Mouse (Mus musculus) G1E (cell line): Measurements from ENCODE around the gene Prdm16. TPM values are rescaled to one million over a fixed set of nuclear protein-coding genes. Genes with fewer than 3 reads are reported as not detected.

Experiments used
- ATAC-seq: 2 replicates; pipeline ENCODE4 v1.8.0; 2016; ENCODE audit warnings: mild to moderate bottlenecking; ENCODE audit not compliant: insufficient number of reproducible peaks, poor library complexity, low FRiP score, severe bottlenecking; ENCODE audit errors: extremely low read depth
- DNase-seq: peaks from one replicate; pipeline ENCODE4 v3.0.0; 2012; ENCODE audit warnings: low spot score
- H3K27me3 ChIP-seq: 2 replicates; pipeline ENCODE4 v1.6.1; 2012; ENCODE audit warnings: mild to moderate bottlenecking, low read length, inconsistent platforms; ENCODE audit not compliant: insufficient read depth
- H3K36me3 ChIP-seq: replicated peaks from 2 replicates; pipeline ENCODE3; 2012; ENCODE audit warnings: mild to moderate bottlenecking, inconsistent platforms
- H3K4me1 ChIP-seq: 2 replicates; pipeline ENCODE4 v1.6.1; 2012; ENCODE audit warnings: low read depth, low read length, inconsistent platforms, mixed read lengths; ENCODE audit not compliant: insufficient read depth
- H3K4me3 ChIP-seq: 2 replicates; pipeline ENCODE4 v1.5.1; 2012; ENCODE audit warnings: low read depth, mild to moderate bottlenecking, inconsistent platforms, low read length, moderate library complexity, mixed read lengths
- H3K9me3 ChIP-seq: replicated peaks from 2 replicates; pipeline ENCODE4 v1.6.1; 2012; ENCODE audit warnings: inconsistent platforms
- CTCF ChIP-seq: IDR thresholded peaks from 2 replicates; pipeline ENCODE4 v1.5.1; 2012; ENCODE audit warnings: low read depth, low read length, inconsistent platforms, mixed read lengths
- GATA1 ChIP-seq: IDR thresholded peaks from 2 replicates; pipeline ENCODE4 v1.6.1; 2012; ENCODE audit warnings: borderline replicate concordance, low read length, inconsistent platforms, mixed read lengths
- GATA2 ChIP-seq: IDR thresholded peaks from 2 replicates; pipeline ENCODE4 v1.6.1; 2012; ENCODE audit warnings: low read depth, low read length, inconsistent platforms, borderline replicate concordance
- POLR2AphosphoS5 ChIP-seq: IDR thresholded peaks from 2 replicates; pipeline ENCODE4 v1.6.1; 2012; ENCODE audit warnings: low read depth, low read length, inconsistent platforms; ENCODE audit not compliant: insufficient replicate concordance
- TAL1 ChIP-seq: conservative IDR thresholded peaks from 2 replicates; pipeline ENCODE4 v1.6.1; 2012; ENCODE audit warnings: low read depth, low read length, inconsistent platforms, mixed read lengths
- polyA plus RNA-seq: library from polyadenylated mRNA; stranded (reverse); fragments of >175 nt; gene quantifications from 2 replicates; pipeline ENCODE4 v1.2.3, GENCODE M21; 2012
- total RNA-seq, 2 experiments: library from RNA; stranded (forward) in 1 of 2; stranded (reverse) in 1 of 2; fragments of 200-1000 nt in 1 of 2; fragments of >200 nt in 1 of 2; fragmentation: Nextera tagmentation in 1 of 2; gene quantifications; 2 replicates each; pipeline ENCODE4 v1.2.3; 2014 to 2017

Prdm16 gene
- total and polyA plus RNA-seq, 3 experiments = under 0.01 TPM; not detected in 2

- Histone ChIP-seq H3K36me3 (no peaks in the 10 kb centered on the region), H3K27me3 (no peaks in the 10 kb centered on the region), H3K9me3 (peaks cover 92% of the 10 kb centered on the region), H3K4me1 (no peaks in the 10 kb centered on the region), H3K4me3 (no peak overlapping the region)
- no peak for ATAC-seq
- TF ChIP-seq GATA1 (no peak), POLR2AphosphoS5 (no peak), GATA2 (no peak), TAL1 (no peak), CTCF (no peak)
- no peak for DNase-seq
These were observed 32.2 kb downstream of the Prdm16 start for GRCm38 (mm10) chr4:154604442-154604830.

- DNase-seq = no peak
These were observed 32.8 kb downstream of the Prdm16 start for GRCm38 (mm10) chr4:154603663-154604441.

GRCm38 (mm10) chr4:154602409-154602808, 34.3 kb downstream of the Prdm16 start:
- Histone ChIP-seq H3K36me3 (no peaks in the 10 kb centered on the region), H3K27me3 (no peaks in the 10 kb centered on the region), H3K4me3 (no peak overlapping the region), H3K9me3 (peaks cover 94% of the 10 kb centered on the region), H3K4me1 (no peaks in the 10 kb centered on the region)
- ATAC-seq (no peak), DNase-seq (no peak)
- TF ChIP-seq GATA1 = no peak
- no peak for TF ChIP-seq GATA2
- TF ChIP-seq TAL1 = no peak
- no peak for TF ChIP-seq POLR2AphosphoS5
- TF ChIP-seq CTCF = no peak

More at GRCm38 (mm10) chr4:154603663-154604441, 32.8 kb downstream of the Prdm16 start:
- TF ChIP-seq CTCF (no peak), GATA2 (no peak), POLR2AphosphoS5 (no peak)
- Histone ChIP-seq H3K27me3 (no peaks in the 10 kb centered on the region), H3K4me1 (no peaks in the 10 kb centered on the region), H3K36me3 (no peaks in the 10 kb centered on the region), H3K4me3 (no peak overlapping the region), H3K9me3 (peaks cover 92% of the 10 kb centered on the region)
- no peak for ATAC-seq

DNA sequence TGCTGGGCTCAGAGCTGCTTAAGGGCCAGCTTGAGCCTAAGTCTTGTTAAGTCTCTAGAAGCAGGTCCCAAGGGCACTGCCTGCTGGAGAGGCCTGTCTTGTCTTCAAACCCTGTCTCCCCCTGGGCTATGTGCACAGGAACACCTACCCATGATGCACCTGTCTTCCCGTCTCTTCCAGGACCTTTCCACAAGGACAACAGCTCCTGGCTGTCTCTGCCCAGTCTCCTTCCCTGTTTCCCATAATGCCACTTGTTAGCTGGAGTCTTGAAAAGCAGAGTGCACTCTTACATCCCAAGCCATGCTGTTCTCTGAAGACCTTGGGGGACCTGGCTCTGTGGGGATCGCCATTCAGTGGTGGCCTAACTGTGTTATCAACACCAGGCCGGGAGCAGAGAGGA, 35.7 kb downstream of the Prdm16 start:
- Histone ChIP-seq H3K4me1 (no peaks in the 10 kb centered on the region), H3K4me3 (no peak overlapping the region), H3K27me3 (no peaks in the 10 kb centered on the region), H3K9me3 (peaks cover 95% of the 10 kb centered on the region), H3K36me3 (no peaks in the 10 kb centered on the region)
- no peak for DNase-seq
- no peak for ATAC-seq
- no peak for TF ChIP-seq GATA1
- no peak for TF ChIP-seq CTCF
- TF ChIP-seq GATA2 = no peak
- TF ChIP-seq POLR2AphosphoS5 = no peak
- no peak for TF ChIP-seq TAL1

DNA sequence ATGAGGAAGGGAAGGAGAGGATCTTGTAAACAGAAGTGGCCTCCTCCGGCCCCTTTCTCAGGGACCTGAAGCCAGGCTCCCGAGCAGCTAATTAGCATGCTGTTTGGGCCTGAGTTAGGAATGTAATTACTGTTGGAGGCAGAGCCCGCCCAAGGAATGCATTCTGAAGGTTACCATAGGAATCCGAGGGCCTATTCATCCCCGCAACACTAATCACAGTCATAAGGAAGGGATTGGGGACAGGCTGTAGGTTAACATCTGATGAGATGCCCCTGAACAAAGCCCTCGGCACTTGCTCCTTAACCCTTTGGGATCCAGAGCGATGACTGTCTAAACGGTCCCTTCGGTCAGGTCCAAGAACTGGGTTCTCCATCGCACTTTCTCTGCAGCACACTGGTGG, 36.7 kb downstream of the Prdm16 start:
- no peaks in the 10 kb centered on the region for H3K4me1 ChIP-seq
- H3K4me3 ChIP-seq = no peak overlapping the region
- ATAC-seq = no peak
- peaks cover 96% of the 10 kb centered on the region for H3K9me3 ChIP-seq
- H3K36me3 ChIP-seq = no peaks in the 10 kb centered on the region
- H3K27me3 ChIP-seq = no peaks in the 10 kb centered on the region
- no peak for DNase-seq
- TF ChIP-seq CTCF = no peak
- no peak for TF ChIP-seq GATA2
- TF ChIP-seq TAL1 = no peak
- TF ChIP-seq POLR2AphosphoS5 = no peak
- TF ChIP-seq GATA1 = no peak

DNA sequence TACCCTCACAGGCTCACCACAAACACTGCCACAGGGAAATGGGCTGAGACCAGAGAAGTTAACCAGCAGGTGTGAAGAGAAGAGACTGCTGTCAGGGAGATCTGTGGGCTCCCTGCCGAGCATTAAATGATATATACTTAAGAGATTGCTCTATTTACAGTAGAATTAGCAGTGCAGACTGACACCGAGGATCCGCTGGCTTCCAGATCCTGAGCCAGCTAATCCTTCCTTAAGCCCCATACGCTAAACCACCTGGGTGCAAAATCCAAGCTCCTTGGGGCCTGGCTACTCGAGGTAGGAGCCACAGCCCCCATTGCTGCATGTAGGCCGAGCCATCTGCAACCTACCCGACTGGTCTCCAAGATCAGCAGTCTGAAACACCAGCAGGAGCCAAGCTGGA, 38.3 kb downstream of the Prdm16 start:
- no peaks in the 10 kb centered on the region for H3K27me3 ChIP-seq
- H3K4me1 ChIP-seq = no peaks in the 10 kb centered on the region
- no peak for TF ChIP-seq GATA2
- no peak for TF ChIP-seq CTCF
- no peak for TF ChIP-seq GATA1
- no peak for TF ChIP-seq POLR2AphosphoS5
- TF ChIP-seq TAL1 = no peak
- no peak for ATAC-seq
- peaks cover 96% of the 10 kb centered on the region for H3K9me3 ChIP-seq
- H3K36me3 ChIP-seq = no peaks in the 10 kb centered on the region
- H3K4me3 ChIP-seq = no peak overlapping the region
- no peak for DNase-seq

DNA sequence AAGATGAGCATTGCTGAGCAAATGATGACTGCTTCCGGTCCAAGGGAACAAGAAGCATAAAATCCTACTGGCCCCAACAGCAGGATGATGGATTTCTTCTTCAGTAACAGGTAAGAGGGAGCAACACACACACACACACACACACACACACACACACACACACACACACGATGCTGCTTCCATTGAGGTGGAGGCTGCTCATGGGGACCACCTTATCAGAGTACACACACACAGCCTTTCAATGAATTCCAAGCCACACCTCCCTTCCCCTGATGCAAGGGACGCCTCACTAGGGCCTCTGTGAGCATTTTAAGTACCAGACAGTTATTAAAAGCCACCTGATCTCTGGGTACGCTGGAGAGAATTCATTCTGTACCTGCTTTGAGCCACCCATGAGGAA, 39.9 kb downstream of the Prdm16 start:
- Histone ChIP-seq H3K36me3 (no peaks in the 10 kb centered on the region), H3K4me3 (no peak overlapping the region), H3K9me3 (peaks cover 98% of the 10 kb centered on the region), H3K27me3 (no peaks in the 10 kb centered on the region), H3K4me1 (no peaks in the 10 kb centered on the region)
- no peak for DNase-seq
- TF ChIP-seq CTCF = no peak
- TF ChIP-seq GATA1 = no peak
- ATAC-seq = no peak
